Mouse (Mus musculus): ENCODE measurements around the gene Galnt17.

DNA sequence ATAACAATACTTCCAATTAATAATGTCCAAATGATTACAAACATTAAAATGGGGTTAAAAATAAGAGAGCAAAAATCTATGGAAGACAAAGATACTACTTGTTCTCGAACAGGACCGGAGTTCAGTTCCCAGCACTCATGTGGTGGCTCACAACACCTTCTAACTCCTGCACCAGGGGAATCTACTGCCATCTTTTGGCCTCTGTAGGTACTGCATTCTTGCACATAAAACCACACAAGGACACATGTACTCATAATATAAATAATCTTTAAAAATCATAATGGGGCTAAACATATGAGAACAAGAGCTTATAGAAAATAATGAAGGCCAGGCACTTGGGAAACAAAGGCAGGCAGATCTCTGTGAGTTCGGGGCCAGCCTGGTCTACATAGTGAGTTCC, 330.3 kb downstream of the Galnt17 start:
- TF ChIP-seq CTCF (IDR thresholded peaks at IDR 0.05; ENCODE audit: borderline replicate concordance, extremely low read depth, insufficient read depth, insufficient read length) (peak; percentile 7; the same call in 1 of the 2 replicates), POLR2A (IDR thresholded peaks at IDR 0.05; ENCODE audit: borderline replicate concordance, extremely low read depth, insufficient read depth, insufficient read length, poor library complexity, severe bottlenecking) (no peak)

Data from brain, embryonic 14.5 days (tissue).